Mouse (Mus musculus) embryonic facial prominence, embryonic 15.5 days (tissue): ENCODE data around the gene Spo11. TPM values are rescaled to one million over a fixed set of nuclear protein-coding genes. Genes with fewer than 3 reads are reported as not detected.

ENCODE experiments used
- ATAC-seq: fragments of 200-750 bp; cut with Nextera tagmentation; 2 replicates; pipeline ENCODE4 v1.8.0; 2017; ENCODE audit warnings: low read depth, moderate TSS enrichment; ENCODE audit not compliant: insufficient number of reproducible peaks, low FRiP score, low TSS enrichment
- H3K27ac ChIP-seq: fragments of 300-500 bp; sonication (generic); replicated peaks from 2 replicates; pipeline ENCODE4 v1.5.1; 2015; ENCODE audit warnings: mild to moderate bottlenecking, inconsistent platforms
- H3K27me3 ChIP-seq: fragments of 300-500 bp; sonication (generic); 2 replicates; pipeline ENCODE4 v1.6.1; 2015; ENCODE audit warnings: inconsistent platforms
- H3K36me3 ChIP-seq: fragments of 300-500 bp; sonication (generic); 2 replicates; pipeline ENCODE4 v1.6.1; 2015; ENCODE audit warnings: mild to moderate bottlenecking, inconsistent platforms
- H3K4me1 ChIP-seq: fragments of 300-500 bp; sonication (generic); 2 replicates; pipeline ENCODE4 v1.6.1; 2015; ENCODE audit warnings: inconsistent platforms
- H3K4me2 ChIP-seq: fragments of 300-500 bp; sonication (generic); replicated peaks from 2 replicates; pipeline ENCODE4 v1.6.1; 2015; ENCODE audit warnings: mild to moderate bottlenecking, inconsistent platforms
- H3K4me3 ChIP-seq: fragments of 300-500 bp; sonication (generic); replicated peaks from 2 replicates; pipeline ENCODE4 v1.5.1; 2015; ENCODE audit warnings: mild to moderate bottlenecking, inconsistent platforms
- H3K9ac ChIP-seq: fragments of 300-500 bp; sonication (generic); 2 replicates; pipeline ENCODE4 v1.6.1; 2015; ENCODE audit warnings: inconsistent platforms
- H3K9me3 ChIP-seq: fragments of 300-500 bp; sonication (generic); replicated peaks from 2 replicates; pipeline ENCODE4 v1.6.1; 2016; ENCODE audit warnings: inconsistent platforms
- WGBS: fragments of 180-500 bp; shearing (Covaris S2); methylation state at CpG from one replicate; pipeline ENCODE4 v1.1.7; 2015; 5-methylcytosine and 5-hydroxymethylcytosine counted together
- polyA plus RNA-seq: library from polyadenylated mRNA; unstranded; fragments of >200 nt; fragmentation: Nextera tagmentation; extraction: Ambion mirVana; gene quantifications from 2 replicates; pipeline ENCODE4 v1.2.1, GENCODE M21; 2015

Spo11 gene
- polyA plus RNA-seq, 1 experiment from 2014 or later = 6.5 TPM

DNA sequence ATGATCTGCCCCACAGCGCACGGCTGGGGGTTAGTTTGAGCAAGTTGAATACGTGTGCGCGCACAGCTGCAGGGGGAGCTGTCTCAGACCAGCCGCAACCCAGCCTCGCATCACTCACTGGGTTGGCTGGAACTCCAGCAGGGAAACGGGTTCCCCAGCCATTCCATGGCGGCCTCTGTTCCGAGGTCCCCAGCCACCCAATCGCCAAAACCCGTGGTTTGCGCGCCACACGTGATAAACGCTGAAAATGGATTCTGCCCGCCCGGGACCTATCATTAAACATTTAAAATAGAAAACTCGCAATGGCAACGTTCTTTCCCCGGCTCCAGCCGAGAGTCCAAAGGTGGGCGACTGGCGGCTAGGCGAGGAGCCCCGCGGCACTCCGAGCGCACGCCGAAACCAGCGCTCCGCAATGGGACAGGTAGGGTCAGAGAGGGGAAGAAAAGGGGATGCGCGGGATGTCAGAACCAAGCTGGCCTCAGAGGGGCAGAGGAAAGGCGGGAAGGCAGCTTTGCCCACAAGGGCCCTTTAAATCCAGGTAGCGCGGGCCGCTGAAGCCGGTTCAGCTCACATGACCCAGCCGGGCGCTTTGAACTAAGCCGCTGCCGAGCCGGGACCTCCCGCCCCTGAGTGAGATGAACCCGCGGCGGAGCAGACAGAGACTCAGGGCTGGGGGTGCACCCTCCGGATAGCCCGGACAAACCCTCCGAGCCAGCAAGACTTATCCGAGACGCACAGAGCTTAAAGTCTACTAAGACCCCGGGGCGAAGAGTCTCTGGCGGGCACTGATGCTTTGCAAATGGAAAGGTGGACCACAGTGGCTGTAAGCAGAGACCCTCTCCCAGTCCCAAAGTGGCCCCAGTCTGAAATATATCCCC lies 38.5 kb upstream of the Spo11 start:
- peak overlapping the region; percentile 89 for H3K27ac ChIP-seq
- ATAC-seq = no peak
- peaks cover 14% of the 10 kb centered on the region for H3K27me3 ChIP-seq
- peak overlapping the region; percentile 65 for H3K9ac ChIP-seq
- H3K4me2 ChIP-seq = peak overlapping the region; percentile 98
- H3K9me3 ChIP-seq = no peaks in the 10 kb centered on the region
- 1% methylated on average over 57 of the region's 57 CpGs for WGBS
- peak overlapping the region; percentile 61 for H3K4me3 ChIP-seq
- H3K36me3 ChIP-seq = no peaks in the 10 kb centered on the region
- H3K4me1 ChIP-seq = peaks cover 71% of the 10 kb centered on the region

DNA sequence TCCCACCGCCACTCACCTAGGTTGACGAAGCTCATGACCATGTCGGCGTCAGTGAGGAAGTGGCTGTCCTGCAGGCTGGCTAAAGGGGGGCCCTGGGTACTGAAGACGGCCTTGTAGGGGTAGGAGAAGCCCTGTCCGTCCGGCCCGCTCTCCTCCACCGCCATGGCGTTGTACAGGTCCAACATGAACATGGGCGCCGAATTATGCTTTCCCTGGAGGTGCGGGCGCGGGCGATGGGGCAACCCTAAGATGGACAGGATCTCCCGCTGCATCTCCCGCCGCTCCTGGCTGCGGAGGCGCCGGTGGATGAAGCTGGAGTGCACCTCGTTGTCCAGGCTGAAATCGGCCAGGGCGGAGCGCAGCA lies 37.9 kb upstream of the Spo11 start:
- Histone ChIP-seq H3K9me3 (no peaks in the 10 kb centered on the region), H3K27ac (peak overlapping the region; percentile 89), H3K9ac (peak overlapping the region; percentile 65), H3K4me3 (peak overlapping the region; percentile 61), H3K27me3 (peaks cover 14% of the 10 kb centered on the region), H3K36me3 (no peaks in the 10 kb centered on the region), H3K4me1 (peaks cover 65% of the 10 kb centered on the region), H3K4me2 (peak overlapping the region; percentile 98)
- 0% methylated on average over 26 of the region's 26 CpGs for WGBS
- no peak for ATAC-seq

DNA sequence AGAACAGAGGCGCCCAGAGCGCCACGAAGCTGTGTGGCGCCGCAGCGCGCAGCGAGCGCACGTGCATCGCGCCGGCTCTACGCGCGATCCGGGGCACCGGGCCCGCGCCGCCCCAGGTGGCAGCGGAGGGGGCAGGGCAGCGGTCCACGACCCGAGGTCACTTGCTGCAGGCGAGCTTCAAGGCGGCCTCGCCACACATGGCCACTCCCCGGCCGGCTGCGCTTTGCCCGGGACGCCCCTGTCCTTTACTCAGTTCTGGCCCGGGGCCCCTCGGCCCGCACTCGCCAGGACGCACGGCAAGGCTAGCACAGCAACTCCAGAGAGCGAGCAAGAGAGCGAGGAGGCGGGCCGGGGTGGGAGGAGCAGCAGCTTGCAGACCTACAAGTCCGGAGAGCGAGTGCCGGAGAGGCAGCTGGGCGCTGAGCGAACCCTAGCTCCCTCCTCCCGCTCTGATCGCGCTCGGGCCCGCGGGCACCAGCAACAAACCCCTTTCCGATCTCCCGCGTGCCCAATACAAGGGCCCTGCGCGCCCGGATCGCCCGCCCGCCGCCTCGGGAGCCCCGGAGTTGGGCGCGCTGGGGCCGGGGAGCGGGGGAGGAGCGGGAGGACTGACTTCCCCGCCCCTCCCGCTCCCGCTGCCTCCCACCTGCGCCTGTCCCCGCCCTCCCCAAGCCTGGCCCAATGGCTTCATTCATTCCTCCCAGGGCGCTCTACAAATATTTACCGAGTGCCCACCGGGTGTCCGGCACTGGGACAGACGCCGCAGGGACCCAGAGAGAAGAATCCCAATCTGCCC lies 37.3 kb upstream of the Spo11 start, which contains the start of gene Bmp7:
Gene Bmp7 (minus strand): TSS at position 319 of the 796 bp plus-strand sequence.
- Histone ChIP-seq H3K9ac (peak within 1 kb of the TSS; percentile 65), H3K27me3 (peaks cover 14% of the 10 kb centered on the region), H3K4me3 (peak within 1 kb of the TSS; percentile 61), H3K27ac (peak within 1 kb of the TSS; percentile 89), H3K4me2 (peak within 1 kb of the TSS; percentile 98), H3K9me3 (no peaks in the 10 kb centered on the region), H3K4me1 (peaks cover 59% of the 10 kb centered on the region), H3K36me3 (no peaks in the 10 kb centered on the region)
- peak; percentile 76 for ATAC-seq
- WGBS = under 1% methylated on average over 81 of the region's 82 CpGs

DNA sequence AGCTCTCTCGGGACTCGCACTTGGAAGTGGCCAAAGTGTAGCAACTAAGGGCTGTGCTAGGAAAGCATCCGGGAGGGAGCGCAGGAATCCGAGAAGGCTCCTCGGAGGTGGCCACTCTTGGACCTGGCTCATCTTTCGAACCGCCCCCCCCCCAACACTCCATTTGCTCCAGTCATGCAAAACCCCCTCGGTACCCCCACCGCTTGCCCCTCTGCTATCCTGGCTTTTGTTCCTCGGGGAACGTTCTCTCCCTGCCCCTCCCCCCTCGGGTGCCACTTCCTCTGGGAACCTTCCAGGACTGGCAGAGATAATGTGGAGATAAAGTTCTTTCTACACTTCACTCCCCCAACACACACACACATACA lies 36.7 kb upstream of the Spo11 start:
- Histone ChIP-seq H3K9ac (peak overlapping the region; percentile 65; the same call in 1 of the 2 replicates), H3K4me3 (peak overlapping the region; percentile 61), H3K36me3 (no peaks in the 10 kb centered on the region), H3K4me2 (peak overlapping the region; percentile 98), H3K9me3 (no peaks in the 10 kb centered on the region), H3K27ac (peak overlapping the region; percentile 89; the same call in 1 of the 2 replicates), H3K4me1 (peaks cover 54% of the 10 kb centered on the region), H3K27me3 (peaks cover 14% of the 10 kb centered on the region)
- under 1% methylated on average over 13 of the region's 13 CpGs for WGBS
- ATAC-seq = no peak

DNA sequence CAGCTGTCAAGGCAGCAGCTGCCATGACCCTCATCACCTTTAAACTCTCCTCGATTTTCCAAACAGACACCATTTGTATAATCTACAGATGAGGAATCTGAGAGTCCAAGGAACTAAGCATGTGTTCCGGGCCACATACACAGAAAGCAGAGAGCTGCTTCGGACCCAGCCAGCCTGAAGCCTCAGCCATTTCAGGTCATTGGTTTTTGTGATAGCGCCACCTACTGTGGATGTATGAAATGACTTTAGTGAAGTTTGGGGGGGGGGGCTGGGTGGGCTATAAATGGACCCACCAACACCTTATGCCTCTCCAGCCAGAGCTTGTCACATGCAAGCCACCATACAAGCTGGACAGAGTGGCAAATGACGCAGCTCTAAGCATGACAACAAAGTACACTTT lies 28.4 kb upstream of the Spo11 start:
- Histone ChIP-seq H3K4me3 (no peak overlapping the region), H3K27me3 (no peaks in the 10 kb centered on the region), H3K36me3 (no peaks in the 10 kb centered on the region), H3K4me2 (no peak overlapping the region), H3K9me3 (no peaks in the 10 kb centered on the region), H3K4me1 (peaks cover 13% of the 10 kb centered on the region), H3K9ac (no peak overlapping the region), H3K27ac (no peak overlapping the region)
- WGBS = 40% methylated on average over 5 of the region's 5 CpGs
- ATAC-seq = no peak

DNA sequence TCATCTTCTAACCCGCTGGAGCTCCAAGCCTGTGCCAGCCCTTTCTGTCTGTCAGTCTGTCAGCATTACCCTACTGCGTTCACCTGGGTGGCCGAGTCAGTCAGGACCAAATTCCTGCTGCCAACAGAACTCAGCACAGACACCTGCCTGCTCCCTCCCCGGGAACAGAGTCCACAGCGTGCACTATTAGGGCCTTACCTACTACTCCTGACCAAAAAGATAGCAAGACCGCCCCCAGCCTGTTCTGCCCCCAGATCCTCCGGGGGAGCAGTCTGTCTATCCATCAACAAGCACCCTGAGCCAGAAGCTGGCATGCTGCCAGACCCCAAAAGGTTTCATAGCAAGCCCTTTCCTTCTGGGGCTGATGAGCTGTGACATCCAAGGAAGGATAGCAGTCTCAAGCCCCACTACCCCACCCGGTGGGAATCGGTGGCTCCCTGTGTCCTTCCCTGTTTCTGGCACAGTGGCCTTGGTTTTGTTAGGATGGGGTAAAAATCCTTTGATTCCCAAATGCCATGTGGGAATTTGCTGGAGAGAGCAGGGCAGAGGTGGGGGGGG lies 27.3 kb upstream of the Spo11 start:
- Histone ChIP-seq H3K36me3 (no peaks in the 10 kb centered on the region), H3K4me2 (no peak overlapping the region), H3K4me1 (peaks cover 13% of the 10 kb centered on the region), H3K9me3 (no peaks in the 10 kb centered on the region), H3K9ac (no peak overlapping the region), H3K27ac (peak overlapping the region; percentile 61), H3K4me3 (no peak overlapping the region), H3K27me3 (no peaks in the 10 kb centered on the region)
- WGBS = 34% methylated on average over 9 of the region's 9 CpGs
- ATAC-seq = peak; percentile 53; the same call in 1 of the 2 replicates

DNA sequence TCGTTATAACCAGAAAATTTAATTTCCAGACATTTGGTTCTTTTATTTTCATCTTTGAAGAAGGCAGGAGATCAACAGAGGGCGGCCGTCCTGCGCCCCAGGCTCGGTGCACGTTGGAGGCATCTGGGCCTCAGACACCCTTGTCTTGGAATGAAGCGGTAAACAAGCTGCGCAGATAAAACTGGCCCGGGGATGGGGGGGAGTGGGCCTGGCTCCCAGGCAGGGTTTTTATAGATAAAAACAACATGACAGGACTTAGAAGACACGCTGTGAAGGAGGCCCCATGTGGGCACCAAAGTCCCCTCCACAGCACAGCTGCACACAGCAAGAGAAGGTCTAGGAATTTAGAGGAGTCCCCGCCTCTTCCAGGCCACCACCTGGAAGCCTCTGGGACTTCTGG lies 26.8 kb upstream of the Spo11 start:
- no peak overlapping the region for H3K4me3 ChIP-seq
- no peak overlapping the region for H3K9ac ChIP-seq
- no peaks in the 10 kb centered on the region for H3K36me3 ChIP-seq
- no peaks in the 10 kb centered on the region for H3K27me3 ChIP-seq
- H3K27ac ChIP-seq = no peak overlapping the region; the same call in 1 of the 2 replicates
- H3K4me1 ChIP-seq = peaks cover 13% of the 10 kb centered on the region
- no peak overlapping the region for H3K4me2 ChIP-seq
- ATAC-seq = peak; percentile 56; the same call in 1 of the 2 replicates
- 10% methylated on average over 11 of the region's 11 CpGs for WGBS
- H3K9me3 ChIP-seq = no peaks in the 10 kb centered on the region

DNA sequence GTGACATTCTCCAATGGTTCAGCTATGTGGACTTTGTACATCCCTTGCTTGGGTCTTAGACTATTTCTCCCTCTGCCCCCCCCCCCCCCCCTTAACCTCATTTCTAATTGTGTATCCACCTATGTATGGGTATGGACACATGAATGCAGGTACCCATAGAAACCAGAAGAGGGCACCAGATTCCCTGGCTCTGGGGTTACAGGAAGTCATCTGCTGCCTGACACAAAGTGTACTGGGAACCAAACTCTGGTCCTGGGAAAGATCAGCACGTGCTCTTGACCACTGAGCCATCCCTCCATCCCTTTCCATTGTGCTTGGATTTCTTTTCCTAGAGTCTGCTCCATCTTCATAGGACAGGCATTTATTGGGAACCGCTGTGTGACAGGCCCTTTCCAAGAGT lies 25.5 kb upstream of the Spo11 start:
- H3K27ac ChIP-seq = no peak overlapping the region
- H3K27me3 ChIP-seq = no peaks in the 10 kb centered on the region
- no peaks in the 10 kb centered on the region for H3K36me3 ChIP-seq
- WGBS = 93% methylated on average over 2 of the region's 2 CpGs
- H3K9me3 ChIP-seq = no peaks in the 10 kb centered on the region; the same call in 1 of the 2 replicates
- ATAC-seq = no peak
- peaks cover 13% of the 10 kb centered on the region for H3K4me1 ChIP-seq
- H3K4me3 ChIP-seq = no peak overlapping the region
- no peak overlapping the region for H3K9ac ChIP-seq
- H3K4me2 ChIP-seq = no peak overlapping the region

DNA sequence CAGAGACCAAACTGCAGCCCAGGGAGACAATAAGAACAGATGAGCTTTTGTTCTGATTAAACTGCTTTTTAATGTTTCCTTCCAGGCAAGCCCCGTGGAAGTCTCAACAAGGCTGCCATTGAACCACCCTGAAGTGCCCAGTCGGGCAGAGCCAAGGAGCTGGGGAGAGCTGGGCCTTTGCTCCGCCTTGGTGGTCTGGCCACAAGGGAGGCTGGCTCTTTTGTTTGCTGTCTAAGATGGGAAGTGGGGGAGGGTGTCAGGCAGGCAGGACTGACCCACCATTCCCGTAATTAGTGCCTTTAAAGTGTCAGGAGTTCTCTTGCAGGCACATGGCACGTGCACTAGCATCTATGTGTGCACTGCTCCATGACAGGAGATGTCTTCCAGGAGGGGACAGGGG lies 18.9 kb upstream of the Spo11 start:
- no peak for ATAC-seq
- no peak overlapping the region for H3K4me3 ChIP-seq
- H3K27me3 ChIP-seq = no peaks in the 10 kb centered on the region
- H3K27ac ChIP-seq = no peak overlapping the region
- H3K9me3 ChIP-seq = no peaks in the 10 kb centered on the region; the same call in 1 of the 2 replicates
- no peak overlapping the region for H3K9ac ChIP-seq
- peaks cover 3% of the 10 kb centered on the region; the same call in 1 of the 2 replicates for H3K4me1 ChIP-seq
- H3K36me3 ChIP-seq = no peaks in the 10 kb centered on the region
- 22% methylated on average over 5 of the region's 5 CpGs for WGBS
- no peak overlapping the region for H3K4me2 ChIP-seq

DNA sequence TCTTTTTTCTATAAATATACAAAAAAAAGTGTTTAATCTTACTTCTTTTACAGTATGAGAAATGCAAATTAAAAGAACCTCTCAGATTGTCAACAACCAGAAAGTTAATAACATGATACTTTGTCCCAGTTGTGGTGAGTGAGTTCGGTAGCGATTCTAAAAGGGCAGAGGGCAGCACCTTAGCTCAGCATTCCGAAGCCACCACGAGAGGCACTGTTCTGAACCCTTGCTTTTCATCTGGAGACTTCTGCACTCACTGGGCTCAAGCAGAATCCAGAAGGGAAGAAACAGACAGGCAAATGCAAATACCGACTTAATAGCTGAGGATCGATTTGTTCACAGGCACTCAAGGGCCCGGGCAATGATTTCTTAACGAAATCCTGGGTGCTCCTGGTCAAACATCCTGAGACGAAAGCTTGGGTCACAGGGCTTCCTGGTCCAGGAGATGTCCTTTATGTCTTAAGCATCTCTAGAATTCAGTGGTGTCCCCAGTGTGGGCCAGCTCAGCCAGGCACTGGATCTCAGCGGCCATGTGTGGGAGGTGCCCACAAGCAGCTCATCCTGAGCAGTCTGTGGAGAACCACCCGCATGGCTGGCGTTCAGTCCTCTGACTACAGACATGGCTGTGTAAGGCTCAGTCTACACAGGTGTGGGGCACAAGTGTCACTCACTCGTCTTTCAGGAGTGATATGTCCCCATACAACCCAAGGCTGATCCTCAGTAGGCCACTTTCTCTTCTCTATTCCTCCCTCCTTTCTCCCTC lies 18.3 kb upstream of the Spo11 start:
- ATAC-seq = no peak
- Histone ChIP-seq H3K9me3 (no peaks in the 10 kb centered on the region; the same call in 1 of the 2 replicates), H3K27ac (no peak overlapping the region), H3K9ac (no peak overlapping the region), H3K4me2 (no peak overlapping the region), H3K36me3 (no peaks in the 10 kb centered on the region), H3K27me3 (no peaks in the 10 kb centered on the region), H3K4me1 (peaks cover 3% of the 10 kb centered on the region; the same call in 1 of the 2 replicates), H3K4me3 (no peak overlapping the region)
- 50% methylated on average over 13 of the region's 13 CpGs for WGBS
